In genomic region chr6:143224057-143224456, GRCm38 (mm10) we compare ENCODE assay signal across 21 mouse cellular contexts.
"Had no signal": no experiment of that assay in that cellular context is flagged by ENCODE, and none has a peak within 500 bp of the region (broad histone marks: within the 10 kb centered on the region; RNA-seq: fewer than 3 reads in every experiment).

No protein-coding gene starts in this region.

- H3K4me3 ChIP-seq: left cerebral cortex, adult 2 months; liver, embryonic 13.5 days; midbrain, embryonic 10.5 days; midbrain, embryonic 13.5 days; myocyte; neural tube, embryonic 13.5 days; stomach, embryonic 15.5 days had no signal

- H3K36me3 ChIP-seq: liver, embryonic 13.5 days; midbrain, embryonic 10.5 days; midbrain, embryonic 13.5 days; neural tube, embryonic 13.5 days; stomach, embryonic 15.5 days had no signal

- H3K4me1 ChIP-seq: liver, embryonic 13.5 days; midbrain, embryonic 13.5 days; neural tube, embryonic 13.5 days; stomach, embryonic 15.5 days had no signal

- H3K9ac ChIP-seq: liver, embryonic 13.5 days; midbrain, embryonic 13.5 days; neural tube, embryonic 13.5 days; stomach, embryonic 15.5 days had no signal

- H3K9me3 ChIP-seq: liver, embryonic 13.5 days; midbrain, embryonic 10.5 days; neural tube, embryonic 13.5 days; stomach, embryonic 15.5 days had no signal

- H3K4me2 ChIP-seq: liver, embryonic 13.5 days; midbrain, embryonic 13.5 days; neural tube, embryonic 13.5 days; stomach, embryonic 15.5 days had no signal

- DNase-seq: kidney, adult 18-20 months; kidney, postnatal 36 days; layer of hippocampus, postnatal 36 days; liver, embryonic 13.5 days; lung, adult 2 months; lung, postnatal 14 days; retina, postnatal 1 day; right cerebral cortex, postnatal 25 days; spleen, adult 18-20 months; thymus, adult 2 months; thymus, postnatal 14 days; thymus, postnatal 4 days had no signal

- H3K27ac ChIP-seq: left cerebral cortex, adult 2 months; liver, embryonic 13.5 days; macrophage; midbrain, embryonic 10.5 days; midbrain, embryonic 13.5 days; neural tube, embryonic 13.5 days; stomach, embryonic 15.5 days had no signal

- ATAC-seq: intestine, embryonic 16.5 days; midbrain, embryonic 13.5 days; midbrain, embryonic 16.5 days had no signal

- H3K27me3 ChIP-seq: liver, embryonic 13.5 days; midbrain, embryonic 13.5 days; neural tube, embryonic 13.5 days; stomach, embryonic 15.5 days had no signal
